Mouse (Mus musculus): Measurements from ENCODE around the gene Hpgd.
"Not testable (repeated sequence)": the region's sequence is repeated elsewhere in the genome, so short reads cannot be mapped to it uniquely, and the experiment has no call there.

Hpgd gene

GRCm38 (mm10) chr8:56294373-56294877, at the start of gene Hpgd:
Hpgd (plus strand) TSS chr8:56294585.
- DNase-seq (ENCODE audit: low read depth, low spot score), result peak; percentile 38

GRCm38 (mm10) chr8:56251728-56252127, 42.7 kb upstream of the Hpgd start:
- DNase-seq (ENCODE audit: low read depth, low spot score), result not testable (repeated sequence)

- no peak for DNase-seq (ENCODE audit: low read depth, low spot score)
Measured at GRCm38 (mm10) chr8:56252314-56252713, 42.1 kb upstream of the Hpgd start.

GRCm38 (mm10) chr8:56261190-56261589, 33.2 kb upstream of the Hpgd start:
- DNase-seq (ENCODE audit: low read depth, low spot score), result no peak

- no peak for DNase-seq (ENCODE audit: low read depth, low spot score)
Measured at GRCm38 (mm10) chr8:56269687-56270663, 24.4 kb upstream of the Hpgd start.

- DNase-seq (ENCODE audit: low read depth, low spot score), result no peak
Measured at GRCm38 (mm10) chr8:56272934-56273333, 21.5 kb upstream of the Hpgd start.

GRCm38 (mm10) chr8:56275316-56275715, 19.1 kb upstream of the Hpgd start:
- no peak for DNase-seq (ENCODE audit: low read depth, low spot score)

- no peak for DNase-seq (ENCODE audit: low read depth, low spot score)
Measured at GRCm38 (mm10) chr8:56277810-56278528, 16.4 kb upstream of the Hpgd start.

GRCm38 (mm10) chr8:56278545-56279063, 15.8 kb upstream of the Hpgd start:
- DNase-seq (ENCODE audit: low read depth, low spot score), result no peak

- no peak for DNase-seq (ENCODE audit: low read depth, low spot score)
Measured at GRCm38 (mm10) chr8:56283936-56284335, 10.4 kb upstream of the Hpgd start.

- no peak for DNase-seq (ENCODE audit: low read depth, low spot score)
Measured at GRCm38 (mm10) chr8:56284957-56285356, 9.4 kb upstream of the Hpgd start.

GRCm38 (mm10) chr8:56286717-56287116, 7.7 kb upstream of the Hpgd start:
- DNase-seq (ENCODE audit: low read depth, low spot score), result no peak

- DNase-seq (ENCODE audit: low read depth, low spot score), result no peak
Measured at GRCm38 (mm10) chr8:56287370-56288072, 6.9 kb upstream of the Hpgd start.

GRCm38 (mm10) chr8:56292318-56292717, 2.1 kb upstream of the Hpgd start:
- no peak for DNase-seq (ENCODE audit: low read depth, low spot score)

GRCm38 (mm10) chr8:56293480-56293879, 905 bp upstream of the Hpgd start:
- peak; percentile 14 for DNase-seq (ENCODE audit: low read depth, low spot score)

GRCm38 (mm10) chr8:56294886-56295555, 636 bp downstream of the Hpgd start:
- DNase-seq (ENCODE audit: low read depth, low spot score), result no peak

- DNase-seq (ENCODE audit: low read depth, low spot score), result no peak
Measured at GRCm38 (mm10) chr8:56299421-56299820, 5.0 kb downstream of the Hpgd start.

- not testable (repeated sequence) for DNase-seq (ENCODE audit: low read depth, low spot score)
Measured at GRCm38 (mm10) chr8:56301303-56301702, 6.9 kb downstream of the Hpgd start.

- DNase-seq (ENCODE audit: low read depth, low spot score), result no peak
Measured at GRCm38 (mm10) chr8:56304595-56304994, 10.2 kb downstream of the Hpgd start.

- no peak for DNase-seq (ENCODE audit: low read depth, low spot score)
Measured at GRCm38 (mm10) chr8:56313622-56314021, 19.2 kb downstream of the Hpgd start.

GRCm38 (mm10) chr8:56315189-56315588, 20.8 kb downstream of the Hpgd start:
- no peak for DNase-seq (ENCODE audit: low read depth, low spot score)

Data from embryo, embryonic 11.5 days (tissue).